Comparison of ENCODE assay signal across 9 mouse cellular contexts in the genomic region with DNA sequence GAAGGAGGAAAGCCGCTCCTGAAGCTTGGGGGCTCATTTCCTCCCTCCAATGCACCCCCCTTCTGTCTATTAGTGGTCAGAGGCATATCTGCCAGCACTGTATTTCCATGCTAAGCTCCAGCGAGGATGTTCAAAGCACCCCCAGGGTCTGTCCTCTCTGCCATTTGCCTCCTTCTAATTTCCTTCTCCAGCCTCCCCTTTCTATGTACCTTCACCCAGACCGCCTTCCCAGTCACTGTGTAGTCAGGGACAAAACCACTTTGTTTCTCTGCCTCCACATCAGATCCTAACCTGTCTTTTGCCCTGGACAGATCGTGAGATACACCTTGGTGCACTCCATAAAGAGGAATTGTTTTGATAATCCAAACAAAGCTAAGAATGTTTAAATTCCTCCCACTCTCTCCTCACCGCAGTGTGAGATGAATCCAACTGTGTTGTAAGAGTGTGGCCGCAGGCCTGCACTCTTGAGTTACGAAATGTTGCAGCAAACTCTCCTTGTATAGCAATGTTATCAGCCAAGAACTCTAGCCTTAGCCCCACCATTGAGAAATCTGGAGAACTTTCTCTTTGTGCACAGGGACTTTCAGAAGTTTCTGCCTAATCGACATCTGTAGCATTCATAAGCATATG. TPM values are rescaled to one million over a fixed set of nuclear protein-coding genes. Genes with fewer than 3 reads are reported as not detected.
DNase-seq lines count a peak whose midpoint lies in the region; ATAC-seq lines count a peak whose summit lies in the region.
"Had no signal": no experiment of that assay in that cellular context is flagged by ENCODE, and none has a peak within 500 bp of the region (broad histone marks: within the 10 kb centered on the region; RNA-seq: fewer than 3 reads in every experiment).

No protein-coding gene starts in this region.

- no peaks in the 10 kb centered on the region for H3K27me3 ChIP-seq in intestine, embryonic 16.5 days (replicated peaks; ENCODE audit: control insufficient read depth, insufficient read depth, low read length)

- WGBS in intestine, embryonic 16.5 days = 47% methylated on average over 8 of the region's 8 CpGs

- no peak overlapping the region for H3K9ac ChIP-seq in intestine, embryonic 16.5 days (ENCODE audit: low read depth, low read length)
- H3K9ac ChIP-seq: forebrain, embryonic 13.5 days had no signal

- no peak overlapping the region for H3K4me3 ChIP-seq in intestine, embryonic 16.5 days (ENCODE audit: low read length)
- H3K4me3 ChIP-seq: forebrain, embryonic 13.5 days had no signal

- no peak for ATAC-seq in intestine, embryonic 16.5 days

- peak; percentile 60 for DNase-seq in adrenal gland, postnatal 14 days
- DNase-seq in adrenal gland, postnatal 4 days (ENCODE audit: low spot score in 2 of 2) = no peak
- peak; percentile 99 for DNase-seq in fat pad, adult 2 months (ENCODE audit: extremely low read depth, low read depth, low spot score)
- DNase-seq in lung, postnatal 4 days = peak; percentile 41 to 60
- DNase-seq in left cerebral cortex, adult 11 months (ENCODE audit: low spot score) = no peak
- no peak for DNase-seq in embryo, embryonic 11 days
- DNase-seq in natural killer cell, adult 2 months (ENCODE audit: low spot score in 2 of 2) = no peak

- H3K36me3 ChIP-seq in intestine, embryonic 16.5 days (ENCODE audit: control insufficient read depth, insufficient read depth, low read length) = no peaks in the 10 kb centered on the region

- H3K4me1 ChIP-seq in intestine, embryonic 16.5 days (ENCODE audit: control insufficient read depth, insufficient read depth, low read length) = peaks cover 18% of the 10 kb centered on the region
- H3K4me1 ChIP-seq: forebrain, embryonic 13.5 days had no signal

- peak overlapping the region; percentile 21; the same call in 1 of the 2 replicates for H3K27ac ChIP-seq in intestine, embryonic 16.5 days (ENCODE audit: low read length)
- H3K27ac ChIP-seq: forebrain, embryonic 13.5 days had no signal

- H3K4me2 ChIP-seq in intestine, embryonic 16.5 days (ENCODE audit: low read depth, low read length) = no peak overlapping the region
- H3K4me2 ChIP-seq: forebrain, embryonic 13.5 days had no signal

- no peaks in the 10 kb centered on the region for H3K9me3 ChIP-seq in intestine, embryonic 16.5 days (ENCODE audit: control insufficient read depth, low read length)
- H3K9me3 ChIP-seq: forebrain, embryonic 13.5 days had no signal

RNA-seq across cellular contexts. Expression of gene Cdc7, which starts 27.3 kb away (rescaled TPM):
- total RNA-seq in adrenal gland, postnatal 14 days (2021) = 6.7 and 7.0 TPM in 2 replicates
- 10 to 100 TPM; 11.7 to 12.3 TPM for total RNA-seq in adrenal gland, postnatal 4 days (2021)
- polyA plus RNA-seq in intestine, embryonic 16.5 days (2015; fragmentation: Nextera tagmentation; extraction: Ambion mirVana) = 26.4 and 30.1 TPM in 2 replicates

Comparison
In these comparisons a context has a peak if more than half of its experiments do, and no peak if none do; other contexts are left out.
1. DNase-seq: peak in adrenal gland, postnatal 14 days (single experiment), fat pad, adult 2 months (single experiment) and lung, postnatal 4 days (2 of 2); none in adrenal gland, postnatal 4 days (0 of 2), left cerebral cortex, adult 11 months (single experiment), embryo, embryonic 11 days (single experiment) and natural killer cell, adult 2 months (0 of 2).